1 mouse cellular context compared by ENCODE assay signal in genomic region chr11:60475668-60476362, GRCm38 (mm10).
TF ChIP-seq lines count a peak whose summit lies in the region.

No protein-coding gene starts in this region.

TF ChIP-seq in CH12.LX, 34 proteins besides CTCF, POLR2A, EP300 and RAD21:
- TF ChIP-seq POLR2AphosphoS2 (IDR thresholded peaks at IDR 0.05; ENCODE audit: low read depth, low read length) (0 out of 2 replicates have a peak, but pooled peaks have one; percentile 26), ZKSCAN1 (IDR thresholded peaks at IDR 0.05; ENCODE audit: borderline replicate concordance, low read depth, low read length) (no peak)
